Mouse (Mus musculus): ENCODE results near the gene Tmem136.

Tmem136 gene

GRCm38 (mm10) chr9:43071741-43072140 is 44.6 kb downstream of the Tmem136 start:
- no peak for DNase-seq

- no peak for DNase-seq
Measured at GRCm38 (mm10) chr9:43071176-43071575, 45.2 kb downstream of the Tmem136 start.

- no peak for DNase-seq
Measured at GRCm38 (mm10) chr9:43070566-43070965, 45.8 kb downstream of the Tmem136 start.

- no peak for DNase-seq
Measured at GRCm38 (mm10) chr9:43070153-43070552, 46.2 kb downstream of the Tmem136 start.

GRCm38 (mm10) chr9:43067896-43068295 is 48.5 kb downstream of the Tmem136 start:
- no peak for DNase-seq

- no peak for DNase-seq
Measured at GRCm38 (mm10) chr9:43065231-43065630, 51.1 kb downstream of the Tmem136 start.

GRCm38 (mm10) chr9:43061545-43061944 is 54.8 kb downstream of the Tmem136 start:
- no peak for DNase-seq

Data from cerebellum, adult 11 months (tissue).